Mouse (Mus musculus) frontal cortex, adult (tissue): ENCODE measurements around the gene Slc6a20a.

Source experiments
- ATAC-seq: cut with Nextera tagmentation; 2 replicates; pipeline ENCODE4 v1.9.2; 2017; ENCODE audit warnings: mild to moderate bottlenecking, moderate library complexity, mixed read lengths; ENCODE audit not compliant: low TSS enrichment

Gene Slc6a20a

DNA sequence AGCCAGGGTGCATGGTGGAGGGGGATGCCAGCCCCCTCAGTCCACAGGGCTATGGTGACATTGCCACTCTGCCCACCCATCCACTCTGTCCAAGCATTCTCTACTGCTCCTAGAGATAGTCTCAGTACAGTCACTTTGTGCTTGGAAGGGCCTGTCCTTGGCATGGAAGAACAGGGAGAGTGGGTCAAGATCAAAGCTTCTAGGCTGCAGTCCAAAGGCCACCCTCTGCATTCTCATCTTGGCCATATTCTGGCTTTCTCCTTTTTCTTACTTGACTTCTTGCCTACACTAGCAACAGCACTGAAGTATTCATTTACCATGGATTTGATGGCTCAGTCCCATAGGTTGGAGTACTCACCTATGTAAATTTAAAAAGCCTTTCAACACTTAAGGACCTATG is 40.5 kb downstream of the Slc6a20a start:
- no peak for ATAC-seq

DNA sequence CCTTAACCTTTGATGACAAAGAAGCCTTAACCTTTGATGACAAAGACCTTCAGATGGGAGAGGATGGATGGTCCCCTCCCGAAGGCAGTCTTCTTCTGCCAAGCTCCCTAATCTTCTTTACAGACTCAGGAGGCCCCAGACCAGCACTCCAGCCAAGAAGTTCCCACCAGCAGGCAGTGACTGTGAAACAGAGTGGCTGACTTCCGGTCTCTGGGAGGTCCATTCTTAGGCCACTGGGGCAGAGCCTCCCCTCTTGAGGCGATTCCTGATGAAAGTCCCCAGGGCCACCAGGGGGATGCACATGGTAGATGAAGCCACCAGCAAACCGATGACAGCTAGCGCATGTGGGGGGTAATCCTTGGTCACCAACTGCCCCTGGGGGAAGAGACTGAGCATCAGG is 41.9 kb downstream of the Slc6a20a start:
- no peak for ATAC-seq

DNA sequence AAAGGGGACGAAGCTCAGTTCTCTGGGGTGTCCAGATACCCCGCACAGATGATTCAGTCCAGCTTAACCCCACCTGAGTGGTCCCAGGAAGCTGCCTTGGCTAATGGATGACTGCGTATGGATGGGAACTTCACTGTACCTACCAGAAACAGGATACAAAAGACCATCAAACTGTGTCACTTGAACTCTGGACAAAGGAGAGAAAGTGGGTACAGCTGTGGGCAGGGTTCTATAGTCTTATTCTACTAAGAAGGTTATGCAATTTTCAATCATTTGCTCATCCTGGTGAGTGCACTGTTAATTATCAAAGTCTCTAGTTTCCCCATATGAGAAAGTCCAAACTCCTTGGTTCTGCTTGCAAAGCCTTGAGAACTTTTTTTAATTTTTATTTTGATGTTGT is 45.7 kb downstream of the Slc6a20a start:
- ATAC-seq, result no peak

DNA sequence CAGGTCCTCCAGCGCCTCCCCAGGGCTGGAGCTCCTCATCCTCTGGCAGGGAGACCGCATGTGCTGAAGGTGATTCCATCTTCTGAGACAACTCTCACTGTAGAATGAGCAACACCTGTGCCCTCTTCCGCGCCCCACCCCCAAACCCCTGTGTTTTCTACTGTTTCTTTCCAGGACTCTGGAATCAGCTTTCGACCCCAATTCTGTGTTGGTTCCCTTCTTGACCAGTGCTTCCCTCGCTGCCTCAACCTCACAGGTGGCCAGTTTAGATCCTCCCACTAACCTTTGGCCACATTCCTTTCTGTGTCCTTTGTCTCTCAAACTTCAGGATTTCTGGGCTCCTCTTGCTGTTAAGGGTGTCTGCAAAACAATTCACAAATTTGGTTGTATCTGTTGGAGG is 46.4 kb downstream of the Slc6a20a start, which contains the start of gene Slc6a20b:
Gene Slc6a20b (minus strand): TSS at position 285 of the 400 bp plus-strand sequence.
- no peak for ATAC-seq

DNA sequence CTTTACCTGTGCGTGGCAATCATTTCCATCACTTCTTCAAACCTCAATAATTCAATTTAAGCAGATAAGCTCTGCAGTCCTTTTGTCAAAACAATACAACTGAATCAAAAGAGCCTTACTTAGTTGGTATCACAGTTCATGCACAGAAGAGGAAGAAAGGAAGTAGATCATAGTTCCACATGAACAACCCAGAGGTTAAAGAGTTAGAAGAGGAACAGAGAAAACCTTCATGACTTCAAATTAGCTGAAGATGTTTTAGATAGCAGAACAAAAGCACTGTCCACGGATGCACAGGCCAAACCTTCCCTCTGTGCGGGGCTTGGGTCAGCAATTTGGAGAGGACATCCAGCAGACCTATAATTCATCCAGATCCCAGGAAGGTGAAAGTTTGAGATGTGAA is 47.0 kb downstream of the Slc6a20a start:
- ATAC-seq, result no peak

DNA sequence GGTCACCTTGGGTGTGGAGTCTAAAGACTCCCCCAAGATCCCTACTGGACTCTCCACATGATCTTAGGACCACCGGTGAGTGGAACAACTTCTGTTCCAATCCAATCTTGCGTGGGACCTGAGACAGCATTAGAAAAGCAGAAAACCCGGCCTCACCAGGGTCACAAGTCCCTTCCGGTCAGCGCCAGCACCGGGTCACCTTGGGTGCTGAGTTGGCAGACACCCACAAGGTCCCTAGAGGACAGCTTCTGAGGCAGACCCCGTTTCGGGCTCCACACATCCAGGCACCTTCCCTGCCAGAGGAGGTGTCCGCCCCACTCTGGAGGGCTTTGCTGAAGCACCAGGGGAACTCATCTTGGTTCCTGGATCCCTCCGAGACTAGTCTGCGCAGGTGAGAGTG is 52.9 kb downstream of the Slc6a20a start:
- no peak for ATAC-seq

DNA sequence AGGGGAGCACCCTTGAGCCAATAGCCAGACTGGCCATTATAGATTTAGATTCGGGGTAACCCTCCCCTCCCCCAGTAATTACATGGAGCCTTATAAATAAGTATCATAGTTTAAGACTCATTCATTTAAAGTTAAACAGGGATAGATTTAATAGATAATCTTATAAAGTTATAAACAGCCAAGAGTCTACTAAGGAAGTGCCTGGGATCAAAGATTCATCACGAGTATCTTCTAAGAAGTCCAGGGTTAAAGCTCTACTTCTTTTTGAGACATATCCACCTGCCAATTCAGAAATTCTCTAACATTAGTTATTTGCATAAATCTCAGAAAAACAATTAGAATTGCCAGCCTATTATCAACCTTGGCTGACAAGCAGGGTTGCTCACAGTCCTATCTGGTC is 53.9 kb downstream of the Slc6a20a start:
- ATAC-seq, result no peak

DNA sequence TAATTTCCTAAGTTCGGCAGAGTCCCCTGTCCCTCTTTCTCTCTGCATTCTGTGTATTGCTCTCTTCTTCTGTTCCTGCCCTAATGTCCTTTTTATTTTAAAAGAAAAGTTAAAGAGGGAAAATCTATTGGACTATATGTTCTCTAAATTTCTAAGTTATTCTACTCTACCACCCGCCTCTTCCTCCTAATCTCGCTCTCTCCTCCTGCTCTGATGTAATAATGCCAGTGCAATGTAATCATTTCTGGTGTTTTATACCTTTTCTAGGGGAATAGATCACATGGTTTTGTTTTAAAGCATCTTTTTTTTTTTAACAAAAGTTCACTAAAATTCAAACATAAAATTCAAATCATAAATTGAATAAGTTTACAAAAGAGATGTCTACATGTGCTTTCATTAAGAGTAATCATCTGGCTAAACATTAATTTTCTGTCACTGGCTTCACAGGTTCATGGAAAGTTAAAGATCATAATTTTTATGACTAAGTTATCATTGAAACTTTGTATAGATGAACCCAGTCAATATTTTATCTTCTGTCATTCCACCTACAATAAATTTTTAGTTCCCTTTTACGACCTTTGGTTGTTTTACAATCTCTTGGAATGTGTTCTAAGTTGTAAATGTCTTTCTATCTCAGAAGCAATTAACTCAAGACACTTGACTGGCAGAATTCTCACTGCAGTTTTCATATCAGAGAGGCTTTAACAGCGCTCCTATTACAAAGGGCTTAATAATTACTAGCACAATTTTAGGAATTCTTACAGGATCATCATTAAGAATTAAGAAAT is 58.2 kb downstream of the Slc6a20a start:
- no peak for ATAC-seq

DNA sequence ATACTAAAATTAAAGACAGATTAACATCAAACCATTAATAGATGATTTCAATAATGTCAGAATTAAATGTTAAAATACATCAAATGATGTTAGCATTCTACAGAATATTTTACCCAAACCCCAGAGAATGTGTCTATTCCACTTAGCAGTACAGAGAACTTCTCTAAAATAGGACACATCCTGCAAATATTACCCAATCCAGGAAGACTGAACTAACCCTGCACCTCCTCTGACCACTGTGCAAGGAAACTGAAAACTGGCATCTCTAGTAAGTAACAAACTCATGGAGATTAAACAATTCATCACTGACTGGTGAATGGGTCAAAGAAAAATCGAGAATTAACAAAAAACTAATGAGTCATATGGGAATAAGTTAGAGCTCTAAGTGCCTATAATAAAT is 77.2 kb downstream of the Slc6a20a start:
- no peak for ATAC-seq

DNA sequence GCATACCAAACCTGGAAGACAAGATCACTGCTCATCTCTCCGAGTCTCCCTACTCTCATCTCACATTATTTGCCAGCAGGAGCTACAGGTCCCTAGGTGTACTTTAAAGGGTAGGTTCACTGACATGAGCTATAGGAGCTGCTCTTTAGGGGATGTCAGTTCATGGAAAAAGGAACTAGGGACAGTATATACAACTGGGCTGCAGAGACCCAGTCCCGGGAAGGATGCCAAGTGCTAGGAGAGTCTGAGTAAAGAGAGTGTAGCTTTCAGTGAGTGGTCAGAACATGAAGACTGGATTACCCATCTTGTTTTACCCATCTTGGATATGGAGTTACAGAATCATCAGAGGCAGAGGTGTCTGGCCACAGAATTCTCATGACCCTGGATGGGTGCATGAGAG is 81.3 kb downstream of the Slc6a20a start:
- no peak for ATAC-seq

DNA sequence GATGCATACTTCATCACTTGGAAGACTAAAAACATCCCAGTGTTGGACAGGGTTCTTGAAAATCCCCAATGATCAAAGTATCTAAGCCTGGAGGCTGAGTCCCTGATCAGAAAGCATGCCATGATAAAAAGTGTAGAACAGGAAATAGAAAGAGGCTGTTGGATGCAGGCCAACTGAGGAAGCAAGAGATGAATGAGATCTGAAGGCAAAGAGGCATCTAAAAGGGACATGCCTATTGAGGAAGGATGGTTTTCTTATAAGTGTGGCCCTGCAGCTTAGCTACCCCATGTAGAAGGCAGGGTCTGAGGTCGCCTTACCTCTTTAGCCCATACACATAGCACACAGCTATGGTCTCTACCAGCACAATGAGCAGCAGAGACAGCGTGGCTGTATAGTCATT is 81.8 kb downstream of the Slc6a20a start:
- ATAC-seq, result no peak

DNA sequence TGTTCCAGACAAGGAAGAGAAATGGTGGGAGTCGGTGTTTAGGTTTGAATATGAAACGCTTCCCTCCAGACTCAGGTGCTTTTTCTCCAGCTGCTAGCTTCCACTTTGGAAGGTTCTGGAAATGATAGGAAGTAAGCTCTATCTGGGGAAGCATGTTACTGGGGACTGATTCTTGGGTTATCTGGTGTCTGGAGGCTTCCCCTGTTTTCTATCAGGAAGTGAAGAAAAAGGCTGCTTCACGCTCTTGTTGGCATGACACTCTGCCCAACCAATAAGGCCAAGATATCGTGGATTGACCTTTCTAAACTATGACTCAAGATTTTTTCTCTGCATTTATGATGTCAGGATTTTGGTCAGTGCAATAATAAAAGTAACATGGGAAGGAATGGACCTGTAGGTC is 83.5 kb downstream of the Slc6a20a start:
- ATAC-seq, result no peak

DNA sequence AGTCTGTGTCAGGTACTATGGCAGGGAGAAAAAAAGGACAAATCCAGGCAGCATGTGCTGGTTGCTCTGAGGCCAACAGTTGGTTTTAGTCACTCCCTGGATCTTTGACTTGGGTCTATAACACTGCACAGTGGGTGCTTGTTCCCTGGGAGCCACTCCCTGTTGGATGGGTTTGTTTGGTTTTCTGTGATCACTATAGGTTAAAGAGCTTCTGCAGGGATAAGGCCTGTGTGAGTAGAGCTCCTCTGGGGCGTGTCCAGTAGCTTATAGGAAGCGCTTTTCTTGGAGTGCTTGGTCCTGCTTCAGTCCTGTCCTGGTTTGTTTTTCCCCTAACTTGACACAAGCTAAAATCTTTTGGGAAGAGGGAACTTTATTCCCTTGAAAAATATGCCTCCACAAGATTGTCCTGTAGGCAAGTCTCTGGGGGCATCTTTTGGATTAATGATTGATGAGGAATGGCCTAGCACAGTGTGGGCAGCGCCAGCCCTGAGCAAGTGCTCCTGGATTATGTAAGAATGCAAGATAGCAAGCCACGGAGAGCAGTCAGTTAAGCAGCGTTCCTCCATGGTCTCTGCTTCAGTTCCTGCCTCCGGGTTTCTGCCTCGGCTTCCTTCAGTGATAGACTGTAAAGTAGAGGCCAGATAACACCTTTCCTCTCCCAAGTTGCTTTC is 89.3 kb downstream of the Slc6a20a start:
- no peak for ATAC-seq
